Mouse (Mus musculus): ENCODE data around the gene Leng9. TPM values are rescaled to one million over a fixed set of nuclear protein-coding genes. Genes with fewer than 3 reads are reported as not detected.

Gene Leng9
- polyA plus RNA-seq, 1 experiment, result 8.0 TPM

GRCm38 (mm10) chr7:4124856-4125255 lies 25.3 kb downstream of the Leng9 start:
- DNase-seq (ENCODE audit: extremely low spot score in 1 of 2, low spot score in 1 of 2), result no peak

GRCm38 (mm10) chr7:4124315-4124759 lies 25.8 kb downstream of the Leng9 start:
- peak; percentile 93 to 94 for DNase-seq (ENCODE audit: extremely low spot score in 1 of 2, low spot score in 1 of 2)

GRCm38 (mm10) chr7:4123732-4124131 lies 26.4 kb downstream of the Leng9 start:
- peak; percentile 82 to 85 for DNase-seq (ENCODE audit: extremely low spot score in 1 of 2, low spot score in 1 of 2)

GRCm38 (mm10) chr7:4122783-4123182 lies 27.4 kb downstream of the Leng9 start:
- no peak for DNase-seq (ENCODE audit: extremely low spot score in 1 of 2, low spot score in 1 of 2)

GRCm38 (mm10) chr7:4122076-4122768 lies 28.0 kb downstream of the Leng9 start:
- DNase-seq (ENCODE audit: extremely low spot score in 1 of 2, low spot score in 1 of 2), result peak in 1 of 2 experiments; percentile 51

GRCm38 (mm10) chr7:4119976-4120921 lies 29.9 kb downstream of the Leng9 start:
- DNase-seq (ENCODE audit: extremely low spot score in 1 of 2, low spot score in 1 of 2), result peak in 1 of 2 experiments; percentile 70

GRCm38 (mm10) chr7:4119344-4119902 lies 30.8 kb downstream of the Leng9 start, which contains the start of gene Ttyh1:
Gene Ttyh1, plus strand, starts transcription at chr7:4119408.
- peak in 1 of 2 experiments; percentile 80 for DNase-seq (ENCODE audit: extremely low spot score in 1 of 2, low spot score in 1 of 2)

GRCm38 (mm10) chr7:4117050-4117814 lies 32.9 kb downstream of the Leng9 start:
- peak in 1 of 2 experiments; percentile 77 for DNase-seq (ENCODE audit: extremely low spot score in 1 of 2, low spot score in 1 of 2)

GRCm38 (mm10) chr7:4111766-4112165 lies 38.4 kb downstream of the Leng9 start:
- DNase-seq (ENCODE audit: extremely low spot score in 1 of 2, low spot score in 1 of 2), result no peak

GRCm38 (mm10) chr7:4103411-4103810 lies 46.8 kb downstream of the Leng9 start:
- DNase-seq (ENCODE audit: extremely low spot score in 1 of 2, low spot score in 1 of 2), result peak in 1 of 2 experiments; percentile 83

- DNase-seq (ENCODE audit: extremely low spot score in 1 of 2, low spot score in 1 of 2), result no peak
Observed at GRCm38 (mm10) chr7:4101144-4101543, 49.0 kb downstream of the Leng9 start.

- DNase-seq (ENCODE audit: extremely low spot score in 1 of 2, low spot score in 1 of 2), result no peak
Observed at GRCm38 (mm10) chr7:4098832-4099231, 51.3 kb downstream of the Leng9 start.

GRCm38 (mm10) chr7:4098301-4098700 lies 51.9 kb downstream of the Leng9 start:
- no peak for DNase-seq (ENCODE audit: extremely low spot score in 1 of 2, low spot score in 1 of 2)

Other genes starting within 250 kb of the Leng9 start
- gene Lilra6, start 234.9 kb downstream of the Leng9 start, polyA plus RNA-seq (2012; rRNA removed), result 0.04 TPM in 1 of 2 replicates, not detected in the other
- 7.4 and 10.1 TPM in 2 replicates for gene Lair1, start 87.2 kb downstream of the Leng9 start, polyA plus RNA-seq (2012; rRNA removed)
- 712 and 743 TPM in 2 replicates for gene Ttyh1, start 31.0 kb downstream of the Leng9 start, polyA plus RNA-seq (2012; rRNA removed)
- 641 and 654 TPM in 2 replicates for gene Leng8, start 13.3 kb downstream of the Leng9 start, polyA plus RNA-seq (2012; rRNA removed)
- gene Cdc42ep5, start 14.5 kb upstream of the Leng9 start, polyA plus RNA-seq (2012; rRNA removed), result 3.5 and 3.9 TPM in 2 replicates
- gene Lilra5, start 87.4 kb upstream of the Leng9 start, polyA plus RNA-seq (2012; rRNA removed), result 0.06 and 0.18 TPM in 2 replicates
- gene Ncr1, start 187.3 kb upstream of the Leng9 start, polyA plus RNA-seq (2012; rRNA removed), result not detected in 2 replicates
- 0.02 TPM in 1 of 2 replicates, not detected in the other for gene Gp6, start 247.4 kb upstream of the Leng9 start, polyA plus RNA-seq (2012; rRNA removed)